Mouse (Mus musculus) T-cell, adult 2 months (primary cell): ENCODE measurements around the gene Zfp758.
"Not testable (repeated sequence)": the region's sequence is repeated elsewhere in the genome, so short reads cannot be mapped to it uniquely, and the experiment has no call there.

Experiments
- DNase-seq: peaks from one replicate; pipeline ENCODE4 v3.0.0; 2022; ENCODE audit warnings: low spot score

The Zfp758 gene

GRCm38 (mm10) chr17:22361101-22361781 is at the start of gene Zfp758, which contains the start of gene Zfp944:
Gene Zfp758, plus strand, starts transcription at chr17:22361453.
Gene Zfp944, minus strand, starts transcription at chr17:22361400.
- DNase-seq: peak; percentile 31

DNA sequence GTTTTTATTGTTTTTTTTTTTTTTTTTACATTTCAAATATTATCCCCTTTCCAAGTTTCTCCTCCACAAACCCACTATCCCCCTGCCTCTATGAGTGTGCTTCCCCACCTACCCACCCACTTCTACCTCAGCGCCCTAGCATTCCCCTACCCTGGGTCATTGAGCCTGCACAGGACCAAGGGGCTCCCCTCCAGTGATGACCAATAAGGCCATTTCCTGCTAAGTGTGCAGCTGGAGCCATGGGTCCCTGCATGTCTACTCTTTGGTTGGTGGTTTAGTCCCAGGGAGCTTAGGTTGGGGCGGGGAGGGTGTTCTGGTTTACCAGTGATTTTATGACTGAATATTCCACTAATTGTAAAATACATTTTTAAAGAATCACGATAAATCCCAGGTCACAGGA is 47.0 kb upstream of the Zfp758 start:
- not testable (repeated sequence) for DNase-seq

DNA sequence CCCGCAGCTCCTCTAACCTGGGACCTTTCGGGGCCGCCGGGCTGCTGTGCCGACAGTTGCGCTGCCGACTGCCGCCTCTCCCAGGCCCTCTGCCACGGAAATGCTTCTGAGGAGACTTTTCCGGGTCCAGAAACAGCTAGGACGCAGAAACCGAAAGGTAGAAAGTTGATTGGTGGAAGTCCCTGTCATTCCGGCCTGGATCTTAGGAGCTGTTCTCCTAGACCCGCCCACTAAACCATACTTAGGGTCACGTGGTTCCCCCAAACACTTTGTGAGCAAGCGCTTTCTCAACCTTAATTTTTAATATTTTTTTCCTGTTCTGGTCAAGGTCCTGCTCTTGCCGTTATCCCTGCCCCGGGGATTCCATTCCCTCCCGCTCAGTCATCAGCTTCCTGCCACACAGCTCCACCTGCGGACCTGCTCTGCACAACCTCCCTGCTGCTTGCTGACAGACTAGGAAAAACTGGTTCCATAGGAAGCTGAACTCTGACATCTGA is 46.5 kb upstream of the Zfp758 start, which contains the start of gene CT030661.1:
CT030661.1 (minus strand) TSS at position 108 of the 497 bp plus-strand sequence.
- DNase-seq: peak; percentile 77

GRCm38 (mm10) chr17:22315247-22315646 is 46.0 kb upstream of the Zfp758 start:
- not testable (repeated sequence) for DNase-seq

GRCm38 (mm10) chr17:22352794-22353193 is 8.5 kb upstream of the Zfp758 start:
- peak; percentile 40 for DNase-seq

- DNase-seq: no peak
These were observed 681 bp upstream of the Zfp758 start for GRCm38 (mm10) chr17:22360572-22360971.

DNA sequence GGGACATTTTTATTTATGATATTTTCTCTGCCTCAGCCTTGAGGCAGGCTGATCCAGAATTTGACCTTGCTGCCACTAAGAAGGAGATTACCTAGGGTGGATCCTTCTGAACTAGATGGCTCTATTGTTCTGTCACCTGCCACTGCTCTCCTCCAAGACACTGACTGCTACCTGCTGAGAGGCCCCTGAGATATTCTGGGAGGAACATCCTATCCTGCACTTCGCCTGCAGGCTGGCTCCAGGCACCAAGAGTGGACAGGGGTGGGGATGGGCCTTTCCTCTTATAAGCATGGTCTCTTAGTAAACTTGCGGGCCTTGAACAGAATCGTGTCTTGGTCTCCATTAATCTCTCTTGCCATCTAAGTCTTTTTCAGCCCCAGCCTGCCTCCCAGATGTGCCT is 2.6 kb downstream of the Zfp758 start:
- DNase-seq: no peak

GRCm38 (mm10) chr17:22410756-22411155 is 49.5 kb downstream of the Zfp758 start:
- peak; percentile 22 for DNase-seq

- peak; percentile 62 for DNase-seq
These were observed 56.3 kb downstream of the Zfp758 start for GRCm38 (mm10) chr17:22417510-22417909.

DNA sequence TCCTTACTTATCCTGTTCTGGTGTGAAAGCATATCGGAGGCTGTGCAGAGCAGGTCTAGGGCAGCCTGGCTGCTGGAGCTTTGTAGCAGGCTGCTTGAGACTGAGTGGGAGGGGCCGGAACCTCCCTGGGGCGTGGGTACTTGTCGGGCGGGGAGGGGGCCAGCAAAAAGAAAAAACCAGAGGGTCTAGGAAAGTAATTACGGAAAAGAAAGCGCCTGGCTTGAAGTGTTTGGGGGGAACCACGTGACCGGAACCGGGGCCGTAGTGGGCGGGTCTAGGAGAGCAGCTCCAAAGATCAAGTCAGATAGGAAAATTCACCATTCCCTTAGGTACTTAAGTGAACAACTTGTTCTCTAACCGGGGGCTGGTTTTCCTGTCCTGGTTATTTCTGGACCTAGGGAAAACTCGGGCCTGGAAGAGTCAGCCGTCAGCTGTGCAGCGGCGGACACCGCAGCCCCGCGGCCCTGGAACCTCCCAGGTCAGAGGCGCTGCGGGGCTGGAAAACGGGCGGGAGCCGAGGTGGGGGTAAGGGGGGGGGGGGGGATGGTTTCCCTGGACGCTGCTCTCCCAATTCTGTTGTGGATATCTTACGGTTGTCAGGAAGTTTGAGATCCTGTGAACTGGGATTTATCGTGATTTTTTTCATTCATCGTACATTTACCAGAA is 62.8 kb downstream of the Zfp758 start, which contains the start of gene Zfp946:
Zfp946 (plus strand) TSS at position 271 of the 666 bp plus-strand sequence.
- peak; percentile 62 for DNase-seq

GRCm38 (mm10) chr17:22424636-22425354 is 63.5 kb downstream of the Zfp758 start:
- peak; percentile 1 for DNase-seq
